Mouse (Mus musculus): ENCODE data around the gene Alkbh7. TPM values are rescaled to one million over a fixed set of nuclear protein-coding genes. Genes with fewer than 3 reads are reported as not detected.

Alkbh7 gene
- total and polyA plus RNA-seq, 3 experiments: 21.2 to 51.8 (median 35.4) TPM

DNA sequence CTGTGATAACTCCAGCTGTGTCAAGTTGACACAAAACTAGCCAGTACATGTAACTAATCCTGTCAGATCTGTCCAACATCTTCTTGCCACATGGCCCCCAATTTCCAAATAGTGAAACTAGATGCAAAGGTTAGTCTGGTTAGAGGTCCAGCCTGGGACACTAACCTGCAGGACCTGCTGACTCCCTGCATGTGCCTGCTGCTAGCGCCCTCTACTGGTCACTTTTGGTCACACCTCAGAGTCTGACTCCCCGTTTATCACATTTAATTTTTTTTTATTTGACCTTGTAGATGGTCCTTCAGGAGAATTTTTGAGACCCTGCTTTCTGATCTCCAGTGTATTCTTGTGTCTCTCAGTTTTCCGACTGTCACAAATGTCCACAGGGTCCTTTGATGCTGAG, 46.2 kb upstream of the Alkbh7 start (continued):
- TF ChIP-seq POLR2AphosphoS2 (IDR thresholded peaks at IDR 0.05; ENCODE audit: low read depth, low read length) (no peak), NRF1 (IDR thresholded peaks at IDR 0.05; ENCODE audit: low read depth, low read length) (no peak), JUN (IDR thresholded peaks at IDR 0.05; ENCODE audit: insufficient read depth, low read depth, low read length) (no peak), SIN3A (IDR thresholded peaks at IDR 0.05; ENCODE audit: low read length) (no peak), MEF2A (IDR thresholded peaks at IDR 0.05; ENCODE audit: borderline replicate concordance, low read depth, low read length) (no peak), RAD21 (IDR thresholded peaks at IDR 0.05; ENCODE audit: low read depth, low read length) (peak; percentile 77), MYC (IDR thresholded peaks at IDR 0.05; ENCODE audit: low read depth, low read length) (peak; percentile 73; the same call in 1 of the 2 replicates), PAX5 (IDR thresholded peaks at IDR 0.05; ENCODE audit: low read length) (no peak), USF1 (IDR thresholded peaks at IDR 0.05; ENCODE audit: low read depth, low read length) (no peak), ZC3H11A (IDR thresholded peaks at IDR 0.05; ENCODE audit: low read depth, low read length) (no peak; the same call in 1 of the 2 replicates), CTCF (conservative IDR thresholded peaks at IDR 0.05 in 1 of 2, IDR thresholded peaks at IDR 0.05 in 1 of 2; ENCODE audit: low read depth in 2 of 2, low read length in 2 of 2) (peak; percentile 87 to 95), RCOR1 (conservative IDR thresholded peaks at IDR 0.05; ENCODE audit: low read depth, low read length) (no peak), SMC3 (IDR thresholded peaks at IDR 0.05; ENCODE audit: low read depth, low read length) (peak; percentile 79), MAFK (IDR thresholded peaks at IDR 0.05; ENCODE audit: insufficient replicate concordance, low read length) (no peak)

DNA sequence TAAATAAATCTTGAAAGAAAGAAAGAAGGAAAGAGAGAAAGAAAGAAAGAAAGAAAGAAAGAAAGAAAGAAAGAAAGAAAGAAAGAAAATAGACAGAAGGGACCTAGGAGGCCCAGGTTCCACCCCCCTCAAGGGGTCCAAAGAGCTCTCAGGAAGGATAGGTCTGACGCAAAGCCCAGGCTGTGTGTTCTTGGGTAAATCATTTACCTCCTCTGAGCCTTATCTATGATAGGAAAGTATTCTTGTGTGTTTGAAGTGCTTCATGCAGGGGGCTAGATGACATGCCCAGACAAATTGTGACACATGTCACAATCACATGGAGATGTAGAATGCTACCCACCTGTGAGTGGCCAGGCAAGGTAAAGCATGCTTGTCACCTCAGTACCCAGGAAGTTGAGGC, 44.5 kb upstream of the Alkbh7 start:
- H3K27me3 ChIP-seq (replicated peaks): peaks cover 35% of the 10 kb centered on the region
- no peak overlapping the region for H3K4me2 ChIP-seq (ENCODE audit: insufficient read depth, low read depth, poor library complexity, severe bottlenecking)
- in situ Hi-C loops (cut with MboI; ENCODE audit: low pct_ligation_motif_present, low pct_unique_long_range_greater_than_20kb, low sequenced_read_pairs): loop anchor here (5.0 kb wide), 1 partner anchor 60 kb away; no protein-coding TSS in a partner anchor
- no peak for DNase-seq (ENCODE audit: extremely low read depth)
- TF ChIP-seq ZMIZ1 (IDR thresholded peaks at IDR 0.05; ENCODE audit: low read depth, low read length): no peak
- no peak for TF ChIP-seq ELF1 (IDR thresholded peaks at IDR 0.05; ENCODE audit: low read depth, low read length)
- TF ChIP-seq ZKSCAN1 (IDR thresholded peaks at IDR 0.05; ENCODE audit: borderline replicate concordance, low read depth, low read length): no peak
- TF ChIP-seq MYC (IDR thresholded peaks at IDR 0.05; ENCODE audit: low read depth, low read length): no peak
- TF ChIP-seq GABPA (IDR thresholded peaks at IDR 0.05; ENCODE audit: insufficient replicate concordance, low read depth, low read length): no peak
- TF ChIP-seq PAX5 (IDR thresholded peaks at IDR 0.05; ENCODE audit: low read length): no peak
- no peak for TF ChIP-seq POLR2AphosphoS2 (IDR thresholded peaks at IDR 0.05; ENCODE audit: low read depth, low read length)
- peaks cover 0 to 1% of the 10 kb centered on the region in 2 experiments; a peak in 2 of 4 replicates for H3K4me1 ChIP-seq (ENCODE audit: control insufficient read depth in 1 of 2, insufficient read depth in 2 of 2)
- H3K36me3 ChIP-seq (replicated peaks in 1 of 2; ENCODE audit: control insufficient read depth in 1 of 2, insufficient read depth in 1 of 2, low read length in 1 of 2): no peaks in the 10 kb centered on the region
- no peak overlapping the region for H3K4me3 ChIP-seq (replicated peaks in 1 of 3; ENCODE audit: low read depth in 2 of 3, low read length in 2 of 3, poor library complexity in 1 of 3)
- no peak overlapping the region for H3K9ac ChIP-seq (ENCODE audit: insufficient read depth, low read depth)
- H3K79me2 ChIP-seq (replicated peaks; ENCODE audit: control insufficient read depth, extremely low read depth, insufficient read depth, poor library complexity, severe bottlenecking): no peaks in the 10 kb centered on the region
- H3K27ac ChIP-seq (ENCODE audit: insufficient read depth, low read depth): no peak overlapping the region
- H3K9me3 ChIP-seq (replicated peaks; ENCODE audit: low read length): no peaks in the 10 kb centered on the region
- dilution Hi-C loops (cut with MboI; ENCODE audit: extremely low pct_ligation_motif_present, extremely low pct_unique_long_range_greater_than_20kb, low sequenced_read_pairs): no loop called here

DNA sequence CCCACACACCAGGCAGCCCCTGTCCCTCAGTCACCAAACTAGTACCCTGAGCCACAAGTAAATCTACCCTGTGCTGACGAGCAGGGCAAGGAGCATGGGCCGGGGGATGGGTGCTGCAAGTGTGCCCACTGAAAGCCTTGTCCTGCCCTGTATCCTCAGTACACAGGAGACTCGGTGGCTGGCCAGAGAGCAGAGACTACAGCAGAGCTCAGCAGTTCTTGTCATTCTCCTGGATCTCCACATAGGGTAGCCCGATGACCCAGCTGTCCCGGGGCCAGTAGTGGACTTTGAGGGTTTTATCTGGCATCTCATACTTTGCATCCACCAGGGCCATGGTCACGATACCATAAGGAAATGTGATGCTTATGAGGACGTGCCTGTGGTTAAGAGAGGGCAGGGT, 42.3 kb upstream of the Alkbh7 start:
- no peak for DNase-seq (ENCODE audit: extremely low read depth)
- TF ChIP-seq CHD2 (IDR thresholded peaks at IDR 0.05; ENCODE audit: low read length) (no peak), TCF12 (IDR thresholded peaks at IDR 0.05; ENCODE audit: low read depth, low read length) (no peak), KAT2A (IDR thresholded peaks at IDR 0.05; ENCODE audit: insufficient replicate concordance, low read length) (no peak), E2F4 (IDR thresholded peaks at IDR 0.05; ENCODE audit: insufficient replicate concordance, low read depth, low read length) (no peak), POLR2AphosphoS2 (IDR thresholded peaks at IDR 0.05; ENCODE audit: low read depth, low read length) (no peak), TBP (conservative IDR thresholded peaks at IDR 0.05; ENCODE audit: low read depth, low read length) (no peak), MAX (IDR thresholded peaks at IDR 0.05; ENCODE audit: low read length) (no peak), ZMIZ1 (IDR thresholded peaks at IDR 0.05; ENCODE audit: low read depth, low read length) (no peak), HCFC1 (IDR thresholded peaks at IDR 0.05; ENCODE audit: low read depth, low read length) (no peak), ZKSCAN1 (IDR thresholded peaks at IDR 0.05; ENCODE audit: borderline replicate concordance, low read depth, low read length) (no peak), CTCF (conservative IDR thresholded peaks at IDR 0.05 in 1 of 2, IDR thresholded peaks at IDR 0.05 in 1 of 2; ENCODE audit: low read depth in 2 of 2, low read length in 2 of 2) (no peak), NELFE (IDR thresholded peaks at IDR 0.05; ENCODE audit: low read depth, low read length) (no peak), USF1 (IDR thresholded peaks at IDR 0.05; ENCODE audit: low read depth, low read length) (no peak), SMC3 (IDR thresholded peaks at IDR 0.05; ENCODE audit: low read depth, low read length) (no peak)
- Histone ChIP-seq H3K27ac (ENCODE audit: insufficient read depth, low read depth) (no peak overlapping the region), H3K4me2 (ENCODE audit: insufficient read depth, low read depth, poor library complexity, severe bottlenecking) (no peak overlapping the region), H3K4me3 (replicated peaks in 1 of 3; ENCODE audit: low read depth in 2 of 3, low read length in 2 of 3, poor library complexity in 1 of 3) (no peak overlapping the region), H3K9me3 (replicated peaks; ENCODE audit: low read length) (no peaks in the 10 kb centered on the region), H3K79me2 (replicated peaks; ENCODE audit: control insufficient read depth, extremely low read depth, insufficient read depth, poor library complexity, severe bottlenecking) (no peaks in the 10 kb centered on the region), H3K27me3 (replicated peaks) (peaks cover 35% of the 10 kb centered on the region), H3K36me3 (replicated peaks in 1 of 2; ENCODE audit: control insufficient read depth in 1 of 2, insufficient read depth in 1 of 2, low read length in 1 of 2) (no peaks in the 10 kb centered on the region), H3K9ac (ENCODE audit: insufficient read depth, low read depth) (no peak overlapping the region), H3K4me1 (ENCODE audit: control insufficient read depth in 1 of 2, insufficient read depth in 2 of 2) (peaks cover 7 to 13% of the 10 kb centered on the region in 2 experiments)
- in situ Hi-C loops (cut with MboI; ENCODE audit: low pct_ligation_motif_present, low pct_unique_long_range_greater_than_20kb, low sequenced_read_pairs): loop anchor here (5.0 kb wide), 1 partner anchor 63 kb away; no protein-coding TSS in a partner anchor
- dilution Hi-C loops (cut with MboI; ENCODE audit: extremely low pct_ligation_motif_present, extremely low pct_unique_long_range_greater_than_20kb, low sequenced_read_pairs): no loop called here
